Mouse (Mus musculus) MN1 (cell line): ENCODE data around the gene Fgfr2.
"Not testable (repeated sequence)": the region's sequence is repeated elsewhere in the genome, so short reads cannot be mapped to it uniquely, and the experiment has no call there.

Experiments used
- DNase-seq: peaks from one replicate; pipeline ENCODE4 v3.0.0-alpha.2; 2016; ENCODE audit warnings: low spot score

Gene Fgfr2

DNA sequence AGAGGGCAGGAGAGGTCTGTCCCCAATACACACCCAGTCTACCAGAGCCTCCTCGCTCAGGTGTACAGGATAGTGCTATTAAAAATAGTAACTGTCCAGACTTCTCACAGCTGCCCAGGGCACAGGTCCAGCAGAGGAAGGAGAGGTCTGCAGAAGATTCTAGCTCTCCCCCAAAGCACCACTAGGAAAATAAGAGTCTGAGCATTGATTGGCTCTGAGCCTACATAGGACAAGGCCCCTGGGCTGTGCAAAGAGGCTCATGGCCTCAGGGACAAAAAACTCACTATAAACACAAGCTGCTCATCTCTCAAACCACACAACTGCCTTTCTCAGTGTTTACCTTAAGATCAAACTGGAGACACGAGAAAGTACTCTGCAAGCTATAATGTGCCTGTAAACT is 679.4 kb downstream of the Fgfr2 start:
- DNase-seq = no peak

DNA sequence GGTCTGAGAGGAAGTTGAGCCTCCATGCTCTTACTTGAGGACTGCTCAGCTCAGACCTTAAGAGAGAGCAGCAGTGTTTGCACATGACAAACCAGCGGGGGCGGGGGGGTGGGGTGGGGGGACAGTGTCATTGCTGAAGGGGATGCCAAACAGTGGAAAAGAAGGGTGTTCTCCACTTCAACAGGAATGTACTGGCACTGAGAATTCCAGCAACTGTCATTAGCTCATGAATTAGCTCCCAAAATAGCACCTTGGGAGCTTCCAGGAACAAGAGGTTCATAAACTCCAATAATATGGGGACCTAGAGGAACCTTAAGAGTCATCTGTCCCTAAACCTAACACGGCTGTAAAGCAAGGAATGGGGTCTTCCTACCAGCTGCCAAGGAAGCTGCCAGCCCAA is 680.0 kb downstream of the Fgfr2 start:
- no peak for DNase-seq

DNA sequence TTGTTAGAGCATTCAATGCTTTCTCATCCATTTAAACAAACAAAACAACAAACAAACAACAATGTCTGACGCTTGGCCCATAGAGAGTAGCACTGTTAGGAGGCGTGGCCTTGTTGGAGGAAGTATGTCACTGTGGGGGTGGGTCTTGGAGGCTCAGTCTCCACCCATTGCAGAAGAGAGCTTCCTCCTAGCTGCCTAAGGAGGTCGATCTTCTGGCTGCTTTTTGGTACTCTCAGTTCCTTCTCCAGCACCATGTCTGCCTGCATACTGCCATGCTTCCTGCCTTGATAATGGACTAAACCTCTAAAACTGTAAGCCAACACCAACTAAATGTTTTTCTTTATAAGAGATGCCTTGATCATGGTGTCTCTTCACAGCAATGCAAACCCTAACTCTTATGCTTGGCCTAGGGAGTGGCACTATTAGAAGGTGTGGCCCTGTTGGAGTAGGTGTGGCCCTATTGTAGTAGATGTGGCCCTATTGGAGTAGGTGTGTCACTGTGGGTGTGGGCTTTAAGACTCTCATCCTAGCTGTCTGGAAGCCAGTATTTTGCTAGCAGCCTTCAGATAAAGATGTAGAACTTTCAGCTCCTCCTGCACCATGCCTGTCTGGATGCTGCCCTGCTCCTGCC is 680.9 kb downstream of the Fgfr2 start:
- DNase-seq = not testable (repeated sequence)

DNA sequence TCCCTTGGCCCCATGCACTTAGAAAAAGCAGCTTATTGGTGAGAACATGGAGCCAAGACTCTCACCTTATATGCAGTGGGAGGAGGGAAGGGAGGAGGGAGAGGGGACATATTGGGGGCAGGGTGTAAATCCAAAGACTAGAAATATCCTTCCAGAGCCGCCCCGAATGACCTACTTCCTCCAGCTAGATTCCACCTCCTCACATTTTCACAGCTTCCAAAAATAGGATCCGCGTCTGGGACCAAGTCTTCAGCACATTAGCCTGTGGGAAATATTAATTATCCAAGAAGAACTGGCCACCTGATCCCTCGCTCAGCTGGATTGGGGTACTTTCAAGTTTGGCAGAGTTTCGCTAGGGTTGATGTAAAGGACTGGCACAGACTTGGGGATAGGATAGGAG is 683.2 kb downstream of the Fgfr2 start:
- no peak for DNase-seq

DNA sequence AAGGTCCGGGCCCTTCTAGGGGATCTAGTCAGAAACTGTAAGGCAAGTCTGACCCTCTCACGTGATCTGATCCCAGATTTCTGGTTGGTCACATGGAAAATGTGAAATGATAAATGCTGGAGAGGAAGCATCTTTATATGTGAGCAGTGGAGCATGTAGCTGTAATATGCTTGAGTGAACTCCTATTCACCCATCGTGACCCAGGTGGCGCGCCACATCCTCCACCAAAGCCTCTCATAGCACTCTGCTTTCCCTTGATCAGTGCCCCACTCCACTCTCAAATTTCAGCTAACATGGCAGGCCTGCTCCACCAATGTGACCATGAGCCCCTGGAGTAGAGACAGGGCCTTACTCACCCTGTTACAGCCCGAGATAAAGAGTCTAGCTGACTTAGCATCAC is 685.1 kb downstream of the Fgfr2 start:
- DNase-seq = no peak

DNA sequence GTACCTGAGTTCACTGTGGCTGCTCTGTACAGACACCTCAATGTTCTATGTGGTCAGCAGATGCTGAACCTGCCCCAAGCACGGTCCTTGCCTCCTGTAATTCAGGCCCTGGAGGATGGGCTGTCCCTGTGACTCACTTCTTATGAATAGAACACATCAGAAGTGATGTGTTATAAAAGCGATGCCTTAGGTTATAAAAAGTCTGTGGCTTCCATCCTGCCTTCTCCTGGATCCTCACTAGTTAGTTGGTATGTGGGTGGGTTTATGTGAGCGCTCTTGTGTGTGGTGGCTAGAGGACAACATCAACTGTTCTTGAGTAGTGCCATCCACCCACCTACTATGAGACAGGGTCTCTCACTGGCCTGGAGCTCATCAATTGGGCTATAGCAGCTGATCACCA is 685.7 kb downstream of the Fgfr2 start:
- no peak for DNase-seq

DNA sequence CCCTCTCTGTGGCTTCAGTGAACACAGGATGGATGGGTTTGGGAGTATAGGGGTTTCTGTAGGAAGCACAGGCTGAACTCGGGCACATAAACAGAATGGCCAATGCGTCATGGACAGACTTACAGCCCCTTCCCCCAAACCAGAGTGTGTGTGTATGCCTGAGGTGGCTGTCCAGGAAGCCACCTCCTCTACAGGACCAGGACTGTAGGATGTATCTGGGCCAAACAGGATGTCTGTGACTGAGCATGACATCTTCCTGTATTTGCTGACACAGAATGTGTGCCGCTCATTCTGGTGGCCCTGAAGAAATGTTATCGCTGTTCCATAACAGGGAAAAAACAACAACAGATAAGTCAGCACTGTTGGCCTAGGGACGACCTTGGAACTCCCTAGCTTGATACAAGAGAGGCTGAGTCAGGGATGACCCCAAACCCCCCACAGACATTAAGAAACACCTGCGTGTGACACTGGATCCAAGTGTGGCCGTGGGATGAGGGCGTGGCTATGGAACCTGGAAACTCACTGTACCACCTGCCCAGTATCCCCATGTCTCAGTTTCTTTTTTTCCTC is 687.6 kb downstream of the Fgfr2 start:
- no peak for DNase-seq

DNA sequence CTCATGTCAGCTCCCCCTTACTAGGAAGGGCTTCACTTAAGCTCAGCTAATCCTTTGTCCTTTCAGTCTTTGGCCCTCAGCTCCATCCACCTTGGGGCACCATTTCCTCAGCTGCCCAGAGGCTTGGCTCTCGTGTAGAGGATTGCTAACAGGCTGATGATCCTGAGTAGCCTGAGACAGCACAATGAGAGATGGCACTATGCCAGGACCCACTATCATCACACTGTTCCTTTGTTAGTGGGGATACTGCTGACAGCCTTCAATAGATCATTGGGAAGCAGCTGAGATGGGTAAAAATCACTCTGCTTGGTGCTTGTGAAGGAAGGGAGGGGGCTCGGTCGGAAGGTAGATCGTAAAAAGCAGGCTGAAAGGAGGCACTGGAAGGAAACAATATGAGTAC is 693.8 kb downstream of the Fgfr2 start:
- DNase-seq = no peak

DNA sequence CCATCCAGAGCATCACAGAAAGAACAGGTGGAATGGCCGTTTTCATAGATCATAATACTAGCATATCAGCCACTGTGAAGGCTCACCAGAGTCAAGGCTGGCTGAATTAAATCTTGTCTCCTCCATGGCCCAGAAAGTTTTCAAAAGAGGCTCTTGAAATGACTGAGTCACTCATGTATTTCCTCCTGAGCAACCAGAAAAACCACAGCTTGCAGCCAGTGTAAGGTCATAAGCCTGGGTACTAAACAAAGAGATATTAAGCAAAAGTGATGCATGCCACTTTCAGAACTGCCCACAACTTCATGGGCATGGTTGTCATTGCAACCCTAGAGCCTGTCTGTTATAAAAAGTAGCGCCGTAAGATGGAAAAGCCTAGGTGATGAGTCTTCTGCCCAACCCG is 694.8 kb downstream of the Fgfr2 start:
- DNase-seq = no peak

DNA sequence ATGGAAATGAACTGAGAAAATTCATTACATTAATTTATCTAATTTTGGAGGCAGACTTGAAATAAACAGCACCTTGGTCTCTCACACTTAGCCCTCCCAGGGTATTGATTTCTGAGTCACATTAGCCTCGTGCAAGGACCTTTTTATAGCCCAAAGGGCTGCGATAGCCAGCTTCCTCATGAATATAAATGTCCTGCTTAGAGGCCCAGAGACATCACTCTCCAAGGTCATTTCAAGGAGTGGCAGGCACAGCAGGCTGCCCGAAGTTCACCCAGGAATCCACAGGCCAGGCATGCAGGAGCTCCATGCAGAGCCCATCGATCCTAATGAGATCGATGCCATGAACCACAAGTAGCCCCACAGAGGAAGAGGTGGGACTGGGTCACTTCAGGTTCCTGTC is 697.1 kb downstream of the Fgfr2 start:
- DNase-seq = no peak

DNA sequence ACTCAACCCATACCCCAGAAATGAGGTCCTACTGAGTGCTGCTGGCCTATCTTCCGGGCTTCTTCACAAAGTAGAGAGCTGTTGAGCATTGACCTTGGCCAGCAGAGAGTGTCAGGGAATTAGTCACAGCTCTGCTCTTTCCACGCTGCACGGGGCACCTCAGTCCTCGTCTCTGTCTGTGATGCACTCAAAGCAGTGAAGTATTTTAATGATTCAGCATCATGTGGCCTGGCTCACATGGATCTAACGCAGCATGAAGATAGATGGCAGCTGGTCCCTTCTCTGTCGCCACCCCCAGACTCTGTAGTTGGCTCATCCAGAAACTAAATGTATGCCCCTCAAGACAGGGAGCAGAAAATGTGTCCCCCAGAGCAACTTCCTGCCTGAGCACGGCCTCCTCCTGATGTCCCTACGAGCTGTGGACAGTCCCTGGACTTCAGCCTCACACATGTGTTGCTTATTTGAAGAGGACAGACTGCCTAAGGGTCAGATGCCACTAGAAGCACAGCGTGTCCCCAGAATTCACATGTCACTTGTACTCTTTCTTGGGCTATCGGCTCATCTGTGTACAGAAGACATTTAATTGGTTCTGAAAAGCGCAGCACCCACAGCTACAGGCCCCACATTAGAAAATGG is 697.7 kb downstream of the Fgfr2 start:
- no peak for DNase-seq

DNA sequence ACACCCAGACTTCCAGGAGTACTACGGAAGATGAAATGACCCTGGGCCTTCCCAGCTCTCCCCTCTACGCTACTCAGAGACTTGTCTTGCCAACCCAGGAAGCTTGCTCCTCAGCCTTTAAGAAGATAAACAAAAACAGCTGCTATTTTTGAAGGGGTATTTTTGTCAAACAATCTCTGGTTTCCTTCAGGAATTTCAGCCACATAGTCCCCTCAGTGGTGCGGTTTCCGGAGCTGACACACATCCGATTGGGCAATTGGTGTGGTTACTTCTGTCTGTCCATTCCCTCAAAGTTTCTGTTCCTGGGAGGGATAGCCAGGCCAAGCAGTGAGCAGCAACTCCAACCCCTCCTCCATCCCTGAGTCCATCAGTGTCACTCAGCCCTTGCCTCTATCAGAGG is 699.6 kb downstream of the Fgfr2 start:
- DNase-seq = no peak

DNA sequence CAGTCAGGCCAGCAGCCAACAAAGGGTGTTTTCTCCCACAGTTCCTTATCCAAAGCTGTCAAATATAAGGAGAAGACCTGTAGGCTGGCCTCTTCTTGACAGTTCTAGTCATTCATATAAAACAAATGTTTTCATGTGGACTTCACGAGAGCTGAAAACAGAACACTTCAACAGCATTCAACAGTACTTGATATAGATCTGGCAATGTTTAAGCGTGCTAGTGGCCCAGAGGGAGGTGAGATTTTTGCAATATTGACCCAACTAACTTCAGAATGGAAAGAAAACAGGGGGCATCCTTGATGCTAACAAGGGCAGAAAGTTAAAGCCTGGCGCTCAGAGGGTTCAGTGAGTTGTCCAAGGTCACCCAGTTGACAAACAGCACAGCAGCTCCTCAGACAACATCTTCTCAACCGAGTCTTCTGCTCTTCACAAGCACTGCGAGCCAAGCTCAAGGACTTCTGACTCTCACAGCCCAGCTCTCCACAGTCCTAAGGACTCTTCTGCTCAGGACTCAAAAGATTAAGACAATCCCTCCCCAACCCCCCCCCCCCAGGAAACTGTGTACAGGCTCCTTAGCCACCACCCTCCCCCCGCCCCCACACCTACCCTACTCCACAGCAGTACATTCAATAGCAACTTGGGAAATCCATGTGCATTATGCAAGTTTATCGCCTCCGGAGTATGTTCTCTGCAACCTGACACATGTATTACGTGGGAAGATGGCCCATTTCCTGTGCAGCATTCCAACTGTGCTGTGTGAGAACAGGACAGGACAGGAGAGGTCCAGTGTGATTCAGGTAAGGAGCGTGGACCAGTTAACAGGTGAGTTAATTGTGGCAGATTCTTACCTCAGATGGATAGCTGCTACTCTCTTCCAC is 703.5 kb downstream of the Fgfr2 start:
- DNase-seq = no peak

DNA sequence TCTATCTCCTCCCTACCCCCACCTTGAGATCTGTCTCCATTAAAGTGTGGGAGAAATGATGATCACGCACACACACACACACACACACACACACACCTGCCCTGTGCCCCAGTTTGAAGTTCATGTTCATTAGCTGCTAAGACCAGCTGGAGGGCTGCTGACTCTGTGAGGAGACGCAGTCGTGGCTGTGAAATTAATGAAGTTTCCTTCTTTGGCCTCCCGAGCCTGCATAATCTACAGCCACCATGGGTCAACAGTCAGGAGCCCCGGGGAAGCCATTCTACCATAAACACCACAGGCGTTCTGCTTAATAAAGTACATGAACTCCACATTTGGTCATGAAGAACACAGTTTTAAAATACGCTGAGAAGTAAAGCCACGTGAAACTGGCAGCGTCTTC is 706.3 kb downstream of the Fgfr2 start:
- DNase-seq = no peak

DNA sequence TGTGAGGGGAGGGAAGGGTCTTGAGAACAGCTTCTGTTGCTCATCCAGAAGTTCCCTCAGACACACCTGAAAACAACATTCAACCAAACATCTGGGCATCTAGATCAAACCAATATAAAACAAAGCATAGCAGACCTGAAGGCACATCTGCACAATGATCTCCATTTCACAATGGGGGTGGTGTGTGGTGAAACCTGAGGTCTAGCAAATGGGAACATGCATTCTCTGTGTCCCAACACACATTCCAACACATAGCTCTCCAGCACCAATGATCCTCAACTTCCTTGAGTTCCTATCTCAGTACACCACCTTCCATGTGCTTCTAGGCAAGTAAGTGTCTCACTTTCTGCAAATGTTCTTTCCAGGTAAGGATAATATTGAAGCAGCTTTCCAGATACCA is 707.3 kb downstream of the Fgfr2 start:
- no peak for DNase-seq

DNA sequence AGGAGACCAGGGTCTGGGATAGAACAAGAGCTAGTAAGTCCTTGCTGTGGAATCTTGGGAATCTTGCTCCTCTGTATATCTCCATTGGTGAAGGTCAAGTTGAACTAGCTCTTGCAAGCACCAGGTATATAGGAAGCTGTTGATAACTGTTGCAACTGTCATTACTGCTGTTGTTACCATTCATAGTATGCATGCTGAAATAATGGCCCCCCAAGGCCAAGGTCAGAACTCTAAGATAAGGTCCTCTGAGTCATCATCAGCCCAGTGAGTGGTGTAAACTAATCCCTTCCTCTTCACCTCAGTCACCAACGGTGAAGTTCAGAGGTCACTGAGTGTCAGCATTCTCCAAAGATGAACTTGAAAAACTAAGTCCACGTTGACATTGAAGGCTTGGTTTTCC is 710.6 kb downstream of the Fgfr2 start:
- DNase-seq = no peak

DNA sequence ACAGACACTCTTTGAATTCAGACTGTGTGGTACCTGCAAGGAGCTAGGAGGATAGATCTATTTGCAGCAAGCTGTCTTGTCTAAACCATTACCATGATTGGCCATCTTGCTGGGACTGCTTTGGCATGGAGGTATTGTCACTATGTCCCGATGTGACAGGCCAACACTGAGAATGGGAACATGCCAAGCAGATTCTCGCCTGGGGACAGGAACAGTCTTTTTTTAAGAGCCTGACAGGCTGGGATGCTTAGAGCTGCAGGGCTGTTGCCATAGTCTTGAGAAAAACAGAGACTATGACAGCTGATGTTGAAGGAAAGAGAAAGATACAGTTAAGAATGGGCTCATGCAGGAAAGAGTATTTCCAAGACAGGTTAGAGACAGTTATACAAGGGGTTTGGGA is 711.4 kb downstream of the Fgfr2 start:
- DNase-seq = no peak

DNA sequence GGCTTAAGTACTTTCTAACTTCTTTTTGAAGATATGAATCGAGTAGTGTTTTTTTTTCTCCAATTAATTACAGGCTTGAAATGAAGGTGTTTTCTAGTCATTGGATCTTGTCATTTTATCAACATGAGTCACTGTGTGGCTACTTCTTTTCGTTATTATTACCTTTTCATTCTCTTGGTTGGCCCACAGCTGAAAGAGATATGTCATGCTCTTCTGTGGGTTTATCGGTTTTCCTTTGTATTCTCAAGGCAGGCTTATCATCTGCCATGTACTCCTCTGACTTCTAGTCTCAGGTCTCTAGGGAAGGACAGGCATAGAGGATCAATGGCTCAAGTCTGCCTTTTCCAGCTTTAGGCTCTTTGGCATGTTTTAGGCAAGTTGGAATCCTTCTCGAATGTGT is 712.2 kb downstream of the Fgfr2 start:
- DNase-seq = no peak

DNA sequence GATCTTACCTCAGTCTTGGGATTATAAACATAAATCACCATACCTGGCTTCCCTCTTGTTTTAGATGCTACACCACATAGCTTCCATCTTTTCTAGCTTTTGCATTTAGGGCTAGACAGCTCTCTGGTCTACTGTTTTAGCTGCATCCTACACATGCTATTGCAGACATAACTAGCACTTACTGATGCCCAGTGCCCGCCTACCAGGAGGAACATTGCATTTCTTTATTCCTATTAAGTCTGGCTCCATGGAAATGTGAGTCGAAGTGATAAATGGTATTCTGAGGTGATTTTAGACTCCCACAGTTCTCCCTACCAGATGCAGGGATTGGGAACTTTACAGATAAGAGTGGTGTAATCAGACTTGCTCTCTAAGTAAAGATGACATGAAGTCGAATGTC is 713.3 kb downstream of the Fgfr2 start:
- no peak for DNase-seq

DNA sequence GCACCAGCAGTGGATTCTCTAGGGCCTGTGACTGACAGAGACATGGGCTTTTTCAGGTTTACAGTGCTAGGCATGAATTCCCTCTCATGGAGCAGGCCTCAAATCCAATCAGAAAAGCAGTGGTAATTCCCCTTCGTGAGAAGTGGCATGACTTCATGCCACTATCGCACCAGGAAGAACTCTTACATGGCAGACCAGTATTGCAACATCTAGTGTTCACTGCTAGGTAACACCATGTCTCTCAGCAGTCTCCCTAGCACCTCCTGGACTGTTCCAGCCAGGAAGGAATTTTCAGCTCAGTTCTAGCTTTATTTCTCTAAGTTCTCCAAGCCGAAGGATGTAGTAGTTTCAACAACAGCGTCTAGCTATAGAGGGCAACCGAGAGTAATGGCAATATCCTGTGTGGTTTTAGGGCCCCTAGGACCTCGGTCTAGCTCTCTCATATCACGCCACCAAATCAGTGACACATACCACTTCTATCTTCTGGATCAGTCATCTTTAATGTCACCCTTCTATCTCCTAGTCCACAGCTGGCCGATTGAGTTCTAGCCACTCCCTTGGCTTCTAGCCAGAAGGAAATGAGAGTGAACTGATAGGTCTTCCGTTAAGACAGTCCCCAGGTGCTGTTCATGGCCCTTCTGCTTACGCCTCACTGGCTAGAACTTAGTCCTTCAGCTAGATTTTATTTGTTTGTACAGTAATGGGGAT is 720.6 kb downstream of the Fgfr2 start:
- no peak for DNase-seq

DNA sequence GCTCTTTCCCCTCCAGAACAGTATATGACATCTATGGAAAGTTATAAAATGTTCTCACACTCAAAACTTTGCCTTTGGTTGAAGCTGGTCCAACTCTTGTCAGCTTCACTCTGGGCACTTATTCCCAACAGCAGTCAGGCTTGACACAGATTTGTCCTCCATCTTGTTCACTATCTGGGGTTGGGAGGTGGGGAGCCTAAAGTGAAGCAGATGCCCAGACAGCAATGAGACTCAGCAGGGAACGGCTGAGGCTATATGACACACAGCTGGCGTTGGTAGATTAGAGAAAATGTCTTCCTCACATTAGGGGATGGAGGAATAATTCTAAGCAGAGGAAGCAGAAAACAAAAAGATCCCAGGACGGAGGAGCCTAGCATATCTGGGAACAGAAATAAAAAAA is 724.7 kb downstream of the Fgfr2 start:
- DNase-seq = no peak

DNA sequence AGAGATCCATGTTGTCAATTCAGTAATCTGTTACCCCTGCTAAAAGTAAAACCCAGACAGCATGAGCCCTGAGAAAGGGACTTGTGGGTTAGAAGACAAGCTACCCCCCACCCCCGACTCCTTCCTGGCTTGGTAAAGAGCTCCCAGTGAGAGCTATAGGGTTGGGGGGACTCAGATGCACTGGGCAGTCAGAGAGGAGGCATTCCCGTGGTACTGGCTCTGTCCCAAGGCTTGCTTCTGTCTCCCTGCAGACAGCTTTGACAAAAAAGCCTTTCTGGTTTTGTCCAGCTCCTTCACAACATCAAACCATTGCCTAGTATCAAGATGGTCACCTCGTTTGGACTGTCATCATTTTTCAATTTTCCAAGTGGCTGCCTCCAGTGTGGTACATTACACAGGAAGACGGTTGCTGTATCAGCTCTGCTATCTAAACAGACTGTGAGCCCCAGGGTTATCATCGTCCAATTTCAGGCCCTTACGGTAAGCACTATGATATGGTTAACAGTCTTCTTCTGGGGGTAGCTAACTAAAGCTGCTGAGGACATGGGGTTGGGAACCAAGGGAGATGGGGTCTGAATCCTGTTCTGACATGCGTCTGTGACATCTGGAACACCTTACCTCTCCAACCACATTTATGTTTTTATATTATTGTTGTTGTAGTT is 726.4 kb downstream of the Fgfr2 start:
- DNase-seq = no peak
